Mouse (Mus musculus) hindbrain, embryonic 11.5 days (tissue): ENCODE results near the gene Ank3. TPM values are rescaled to one million over a fixed set of nuclear protein-coding genes. Genes with fewer than 3 reads are reported as not detected.

ENCODE experiments used
- ATAC-seq: fragments of 200-750 bp; cut with Nextera tagmentation; 2 replicates; pipeline ENCODE4 v1.8.0; 2017; ENCODE audit warnings: mild to moderate bottlenecking, moderate TSS enrichment, moderate library complexity; ENCODE audit not compliant: low FRiP score
- DNase-seq: peaks from one replicate; pipeline ENCODE4 v3.0.0-alpha.2; 2015; ENCODE audit warnings: low spot score
- H3K27ac ChIP-seq: fragments of 300-500 bp; sonication (generic); 2 replicates; pipeline ENCODE4 v1.5.1; 2014; ENCODE audit warnings: mild to moderate bottlenecking, low read depth, low read length
- H3K27me3 ChIP-seq: fragments of 300-500 bp; sonication (generic); 2 replicates; pipeline ENCODE4 v1.6.1; 2014; ENCODE audit warnings: mild to moderate bottlenecking, low read length, moderate library complexity, mixed read lengths; ENCODE audit not compliant: control insufficient read depth, insufficient read depth
- H3K36me3 ChIP-seq: fragments of 300-500 bp; sonication (generic); 2 replicates; pipeline ENCODE4 v1.6.1; 2014; ENCODE audit warnings: mild to moderate bottlenecking, low read length, moderate library complexity, mixed read lengths; ENCODE audit not compliant: control insufficient read depth, insufficient read depth
- H3K4me1 ChIP-seq: fragments of 300-500 bp; sonication (generic); replicated peaks from 2 replicates; pipeline ENCODE4 v1.6.1; 2014; ENCODE audit warnings: low read length, mixed read lengths; ENCODE audit not compliant: control insufficient read depth, insufficient read depth
- H3K4me2 ChIP-seq: fragments of 300-500 bp; sonication (generic); replicated peaks from 2 replicates; pipeline ENCODE4 v1.6.1; 2014; ENCODE audit warnings: mild to moderate bottlenecking, low read depth, low read length
- H3K4me3 ChIP-seq: fragments of 300-500 bp; sonication (generic); 2 replicates; pipeline ENCODE4 v1.5.1; 2014; ENCODE audit warnings: low read depth, low read length
- H3K9ac ChIP-seq: fragments of 300-500 bp; sonication (generic); 2 replicates; pipeline ENCODE4 v1.6.1; 2014; ENCODE audit warnings: low read depth, low read length
- H3K9me3 ChIP-seq: fragments of 300-500 bp; sonication (generic); 2 replicates; pipeline ENCODE4 v1.6.1; 2016; ENCODE audit warnings: low read length; ENCODE audit not compliant: control insufficient read depth
- WGBS: fragments of 180-500 bp; shearing (Covaris S2); extraction: QIAGEN DNeasy Blood & Tissue Kit; methylation state at CpG from one replicate; pipeline ENCODE4 v1.1.7; 2014; 5-methylcytosine and 5-hydroxymethylcytosine counted together
- polyA plus RNA-seq: library from polyadenylated mRNA; unstranded; fragments of >200 nt; fragmentation: Nextera tagmentation; extraction: Ambion mirVana; gene quantifications from 2 replicates; pipeline ENCODE4 v1.2.1, GENCODE M21; 2014

The Ank3 gene
- polyA plus RNA-seq, 1 experiment from 2014 or later = 97.7 TPM

- 93% methylated on average over 4 of the region's 4 CpGs for WGBS
- H3K36me3 ChIP-seq = no peaks in the 10 kb centered on the region
Measured at GRCm38 (mm10) chr10:69389511-69389910, 9.1 kb upstream of the Ank3 start.

GRCm38 (mm10) chr10:69398197-69398762 lies 293 bp upstream of the Ank3 start:
- WGBS = 2% methylated on average over 26 of the region's 26 CpGs
- Histone ChIP-seq H3K9ac (peak overlapping the region; percentile 24; the same call in 1 of the 2 replicates), H3K4me3 (peak overlapping the region; percentile 59), H3K27ac (no peak overlapping the region), H3K4me1 (peaks cover 2% of the 10 kb centered on the region; the same call in 1 of the 2 replicates), H3K27me3 (peaks cover 37% of the 10 kb centered on the region), H3K9me3 (no peaks in the 10 kb centered on the region), H3K36me3 (no peaks in the 10 kb centered on the region), H3K4me2 (peak overlapping the region; percentile 100)
- ATAC-seq = 0 out of 2 replicates have a peak, but pooled peaks have one; percentile 17
- DNase-seq = peak; percentile 51

More at GRCm38 (mm10) chr10:69389511-69389910, 9.1 kb upstream of the Ank3 start:
- H3K27ac ChIP-seq = no peak overlapping the region
- H3K27me3 ChIP-seq = no peaks in the 10 kb centered on the region
- ATAC-seq = no peak
- H3K4me2 ChIP-seq = no peak overlapping the region
- H3K9ac ChIP-seq = no peak overlapping the region
- H3K4me3 ChIP-seq = no peak overlapping the region
- H3K4me1 ChIP-seq = no peaks in the 10 kb centered on the region
- DNase-seq = no peak
- no peaks in the 10 kb centered on the region for H3K9me3 ChIP-seq

GRCm38 (mm10) chr10:69399814-69400385 lies 1.3 kb downstream of the Ank3 start:
- ATAC-seq = no peak
- WGBS = 3% methylated on average over 17 of the region's 17 CpGs
- Histone ChIP-seq H3K4me3 (peak overlapping the region; percentile 59; the same call in 1 of the 2 replicates), H3K9ac (no peak overlapping the region), H3K27ac (no peak overlapping the region), H3K36me3 (no peaks in the 10 kb centered on the region), H3K9me3 (no peaks in the 10 kb centered on the region), H3K27me3 (peaks cover 37% of the 10 kb centered on the region), H3K4me2 (peak overlapping the region; percentile 100), H3K4me1 (peaks cover 2% of the 10 kb centered on the region; the same call in 1 of the 2 replicates)
- DNase-seq = peak; percentile 45

GRCm38 (mm10) chr10:69405431-69405830 lies 6.9 kb downstream of the Ank3 start:
- Histone ChIP-seq H3K9ac (no peak overlapping the region), H3K4me2 (no peak overlapping the region), H3K4me3 (no peak overlapping the region), H3K36me3 (no peaks in the 10 kb centered on the region), H3K27ac (no peak overlapping the region), H3K9me3 (no peaks in the 10 kb centered on the region), H3K27me3 (peaks cover 7% of the 10 kb centered on the region), H3K4me1 (no peaks in the 10 kb centered on the region; the same call in 1 of the 2 replicates)
- 75% methylated on average over 4 of the region's 4 CpGs for WGBS
- DNase-seq (no peak), ATAC-seq (no peak)

GRCm38 (mm10) chr10:69414888-69415287 lies 16.3 kb downstream of the Ank3 start:
- no peaks in the 10 kb centered on the region for H3K27me3 ChIP-seq
- H3K4me3 ChIP-seq = no peak overlapping the region
- no peak overlapping the region for H3K27ac ChIP-seq
- no peak for DNase-seq
- H3K4me1 ChIP-seq = no peaks in the 10 kb centered on the region
- no peaks in the 10 kb centered on the region for H3K9me3 ChIP-seq
- no peak for ATAC-seq
- H3K4me2 ChIP-seq = no peak overlapping the region
- H3K36me3 ChIP-seq = no peaks in the 10 kb centered on the region
- H3K9ac ChIP-seq = no peak overlapping the region
- WGBS = 72% methylated on average over 12 of the region's 12 CpGs

- no peaks in the 10 kb centered on the region for H3K9me3 ChIP-seq
- H3K27ac ChIP-seq = no peak overlapping the region
- DNase-seq = no peak
- H3K4me3 ChIP-seq = no peak overlapping the region
- WGBS = 86% methylated on average over 8 of the region's 8 CpGs
- no peaks in the 10 kb centered on the region for H3K4me1 ChIP-seq
- H3K4me2 ChIP-seq = no peak overlapping the region
- no peak for ATAC-seq
- H3K27me3 ChIP-seq = no peaks in the 10 kb centered on the region
- H3K9ac ChIP-seq = no peak overlapping the region
- no peaks in the 10 kb centered on the region for H3K36me3 ChIP-seq
Measured at GRCm38 (mm10) chr10:69418716-69419115, 20.1 kb downstream of the Ank3 start.

GRCm38 (mm10) chr10:69420306-69420705 lies 21.7 kb downstream of the Ank3 start:
- no peaks in the 10 kb centered on the region for H3K4me1 ChIP-seq
- H3K27me3 ChIP-seq = no peaks in the 10 kb centered on the region
- no peaks in the 10 kb centered on the region for H3K9me3 ChIP-seq
- no peaks in the 10 kb centered on the region for H3K36me3 ChIP-seq
- no peak overlapping the region for H3K4me3 ChIP-seq
- no peak overlapping the region for H3K27ac ChIP-seq
- WGBS = 83% methylated on average over 6 of the region's 6 CpGs
- no peak overlapping the region for H3K9ac ChIP-seq
- DNase-seq (no peak), ATAC-seq (no peak)
- no peak overlapping the region for H3K4me2 ChIP-seq

- Histone ChIP-seq H3K27ac (no peak overlapping the region), H3K4me1 (no peaks in the 10 kb centered on the region), H3K27me3 (no peaks in the 10 kb centered on the region), H3K4me3 (no peak overlapping the region), H3K9me3 (no peaks in the 10 kb centered on the region), H3K4me2 (no peak overlapping the region), H3K9ac (no peak overlapping the region), H3K36me3 (no peaks in the 10 kb centered on the region)
- 89% methylated on average over 3 of the region's 3 CpGs for WGBS
- DNase-seq (no peak), ATAC-seq (no peak)
Measured at GRCm38 (mm10) chr10:69424051-69424450, 25.5 kb downstream of the Ank3 start.

GRCm38 (mm10) chr10:69430138-69430537 lies 31.6 kb downstream of the Ank3 start:
- DNase-seq (no peak), ATAC-seq (no peak)
- H3K4me2 ChIP-seq = no peak overlapping the region
- H3K9me3 ChIP-seq = no peaks in the 10 kb centered on the region
- H3K4me1 ChIP-seq = no peaks in the 10 kb centered on the region
- H3K9ac ChIP-seq = no peak overlapping the region
- no peak overlapping the region for H3K4me3 ChIP-seq
- no peaks in the 10 kb centered on the region for H3K36me3 ChIP-seq
- H3K27me3 ChIP-seq = no peaks in the 10 kb centered on the region
- no peak overlapping the region for H3K27ac ChIP-seq
- WGBS = 93% methylated on average over 4 of the region's 4 CpGs
